Mouse (Mus musculus) MEL (cell line): ENCODE data around the gene Spaca9. TPM values are rescaled to one million over a fixed set of nuclear protein-coding genes. Genes with fewer than 3 reads are reported as not detected.

ENCODE experiments used
- DNase-seq: peaks from one replicate; pipeline ENCODE4 v3.0.0; 2011; ENCODE audit warnings: low read depth, low spot score
- H3K27ac ChIP-seq: 2 replicates; pipeline ENCODE4 v1.5.1; 2012; ENCODE audit warnings: low read depth, mild to moderate bottlenecking, control low read depth, low read length, moderate library complexity; ENCODE audit not compliant: control insufficient read depth
- H3K27me3 ChIP-seq, 2 experiments: fragments of 150-350 bp in 1 of 2; sonication (generic) in 1 of 2; 2 replicates each; pipeline ENCODE4 v1.6.1; 2012; ENCODE audit warnings: low read length in 2 of 2, mild to moderate bottlenecking in 2 of 2, improper control_type of control experiment in 1 of 2, moderate library complexity in 1 of 2; ENCODE audit not compliant: insufficient read depth in 2 of 2, control insufficient read depth in 1 of 2
- H3K36me3 ChIP-seq, 2 experiments: 2 replicates each; pipeline ENCODE4 v1.6.1; 2012 to 2014; ENCODE audit warnings: low read length in 2 of 2, improper control_type of control experiment in 1 of 2, inconsistent platforms in 1 of 2, mild to moderate bottlenecking in 1 of 2; ENCODE audit not compliant: insufficient read depth in 2 of 2, control insufficient read depth in 1 of 2
- H3K4me1 ChIP-seq, 2 experiments: fragments of 150-350 bp in 1 of 2; sonication (generic) in 1 of 2; 2 replicates each; pipeline ENCODE4 v1.6.1; 2012; ENCODE audit warnings: low read length in 2 of 2, improper control_type of control experiment in 1 of 2, mild to moderate bottlenecking in 1 of 2; ENCODE audit not compliant: insufficient read depth in 2 of 2, control insufficient read depth in 1 of 2
- H3K4me3 ChIP-seq, 2 experiments: fragments of 150-350 bp in 1 of 2; sonication (generic) in 1 of 2; 2 replicates each; pipeline ENCODE4 v1.5.1; 2012; ENCODE audit warnings: low read depth in 2 of 2, low read length in 2 of 2, mild to moderate bottlenecking in 2 of 2, moderate library complexity in 2 of 2, control low read depth in 1 of 2, improper control_type of control experiment in 1 of 2; ENCODE audit not compliant: control insufficient read depth in 1 of 2, insufficient read depth in 1 of 2
- H3K79me2 ChIP-seq: 2 replicates; pipeline ENCODE4 v1.6.1; 2012; ENCODE audit warnings: mild to moderate bottlenecking, low read length, moderate library complexity; ENCODE audit not compliant: control insufficient read depth, poor library complexity, insufficient read depth
- H3K9ac ChIP-seq: 2 replicates; pipeline ENCODE4 v1.6.1; 2012; ENCODE audit warnings: low read depth, mild to moderate bottlenecking, control low read depth, low read length, moderate library complexity; ENCODE audit not compliant: control insufficient read depth, poor library complexity, severe bottlenecking
- H3K9me3 ChIP-seq: fragments of 150-350 bp; sonication (generic); replicated peaks from 2 replicates; pipeline ENCODE4 v1.6.1; 2012; ENCODE audit warnings: mild to moderate bottlenecking, low read length, improper control_type of control experiment, moderate library complexity; ENCODE audit not compliant: insufficient read depth
- CHD1 ChIP-seq: IDR thresholded peaks from 2 replicates; pipeline ENCODE4 v1.6.1; 2012; ENCODE audit warnings: low read depth, mild to moderate bottlenecking, inconsistent platforms, low read length, improper control_type of control experiment
- CHD2 ChIP-seq: IDR thresholded peaks from 2 replicates; pipeline ENCODE4 v1.6.1; 2011; ENCODE audit warnings: low read length, improper control_type of control experiment
- CTCF ChIP-seq, 3 experiments: IDR thresholded peaks in 2 of 3; conservative IDR thresholded peaks in 1 of 3; 2 replicates each; pipeline ENCODE4 v1.5.1; 2011 to 2012; ENCODE audit warnings: low read length in 3 of 3, low read depth in 2 of 3, mild to moderate bottlenecking in 2 of 3, improper control_type of control experiment in 1 of 3, inconsistent platforms in 1 of 3, mixed read lengths in 1 of 3, moderate library complexity in 1 of 3; ENCODE audit not compliant: control insufficient read depth in 1 of 3, insufficient read depth in 1 of 3, poor library complexity in 1 of 3, severe bottlenecking in 1 of 3
- E2F4 ChIP-seq: IDR thresholded peaks from 2 replicates; pipeline ENCODE4 v1.6.1; 2011; ENCODE audit warnings: low read depth, low read length, improper control_type of control experiment, borderline replicate concordance
- EP300 ChIP-seq, 2 experiments: IDR thresholded peaks; 2 replicates each; pipeline ENCODE4 v1.6.1; 2011; ENCODE audit warnings: improper control_type of control experiment in 2 of 2, low read length in 2 of 2, low read depth in 1 of 2, mild to moderate bottlenecking in 1 of 2
- ETS1 ChIP-seq: IDR thresholded peaks from 2 replicates; pipeline ENCODE4 v1.6.1; 2012; ENCODE audit warnings: low read depth, mild to moderate bottlenecking, inconsistent platforms, low read length, improper control_type of control experiment, moderate library complexity
- GABPA ChIP-seq: IDR thresholded peaks from 2 replicates; pipeline ENCODE4 v1.6.1; 2012; ENCODE audit warnings: low read depth, mild to moderate bottlenecking, inconsistent platforms, low read length, improper control_type of control experiment, moderate library complexity
- GATA1 ChIP-seq: IDR thresholded peaks from 2 replicates; pipeline ENCODE4 v1.6.1; 2011; ENCODE audit warnings: low read depth, low read length, improper control_type of control experiment
- HCFC1 ChIP-seq: IDR thresholded peaks from 2 replicates; pipeline ENCODE4 v1.6.1; 2012; ENCODE audit warnings: low read depth, mild to moderate bottlenecking, inconsistent platforms, low read length, improper control_type of control experiment, moderate library complexity
- MAFK ChIP-seq: IDR thresholded peaks from 2 replicates; pipeline ENCODE4 v1.6.1; 2011; ENCODE audit warnings: low read depth, mild to moderate bottlenecking, low read length, improper control_type of control experiment, borderline replicate concordance
- MAX ChIP-seq: IDR thresholded peaks from 2 replicates; pipeline ENCODE4 v1.6.1; 2011; ENCODE audit warnings: low read length, improper control_type of control experiment
- MYB ChIP-seq: IDR thresholded peaks from 2 replicates; pipeline ENCODE4 v1.6.1; 2011; ENCODE audit warnings: mild to moderate bottlenecking, low read depth, low read length, improper control_type of control experiment
- POLR2AphosphoS2 ChIP-seq: IDR thresholded peaks from 2 replicates; pipeline ENCODE4 v1.6.1; 2011; ENCODE audit warnings: low read length, improper control_type of control experiment
- POLR2AphosphoS5 ChIP-seq: IDR thresholded peaks from 2 replicates; pipeline ENCODE4 v1.6.1; 2012; ENCODE audit warnings: low read depth, borderline replicate concordance, mild to moderate bottlenecking, inconsistent platforms, low read length, moderate library complexity, mixed read lengths
- RAD21 ChIP-seq: IDR thresholded peaks from 2 replicates; pipeline ENCODE4 v1.6.1; 2011; ENCODE audit warnings: mild to moderate bottlenecking, low read depth, low read length, improper control_type of control experiment
- SIN3A ChIP-seq: IDR thresholded peaks from 2 replicates; pipeline ENCODE4 v1.6.1; 2012; ENCODE audit warnings: low read length, improper control_type of control experiment, inconsistent platforms
- SMC3 ChIP-seq: IDR thresholded peaks from 2 replicates; pipeline ENCODE4 v1.6.1; 2011; ENCODE audit warnings: low read depth, low read length, improper control_type of control experiment
- TAL1 ChIP-seq: IDR thresholded peaks from 2 replicates; pipeline ENCODE4 v1.6.1; 2012; ENCODE audit warnings: mild to moderate bottlenecking, inconsistent platforms, low read length, moderate library complexity, mixed read lengths
- USF2 ChIP-seq, 2 experiments: IDR thresholded peaks; 2 replicates each; pipeline ENCODE4 v1.6.1; 2011 to 2012; ENCODE audit warnings: improper control_type of control experiment in 2 of 2, low read length in 2 of 2, borderline replicate concordance in 1 of 2, inconsistent platforms in 1 of 2, low read depth in 1 of 2, mild to moderate bottlenecking in 1 of 2; ENCODE audit not compliant: insufficient read depth in 1 of 2
- ZC3H11A ChIP-seq: IDR thresholded peaks from 2 replicates; pipeline ENCODE4 v1.6.1; 2012; ENCODE audit warnings: low read depth, mild to moderate bottlenecking, inconsistent platforms, low read length, improper control_type of control experiment
- ZMIZ1 ChIP-seq: IDR thresholded peaks from 2 replicates; pipeline ENCODE4 v1.6.1; 2012; ENCODE audit warnings: low read depth, mild to moderate bottlenecking, inconsistent platforms, low read length, improper control_type of control experiment, moderate library complexity
- ZNF384 ChIP-seq: IDR thresholded peaks from 2 replicates; pipeline ENCODE4 v1.6.1; 2012; ENCODE audit warnings: low read depth, mild to moderate bottlenecking, inconsistent platforms, low read length, improper control_type of control experiment
- polyA plus RNA-seq, 2 experiments: library from polyadenylated mRNA; stranded (reverse) in 1 of 2; unstranded in 1 of 2; fragments of >175 nt in 1 of 2; fragments of >200 nt in 1 of 2; gene quantifications; 2 replicates each; pipeline versions ENCODE4 v1.2.1 to v1.2.4; 2012; ENCODE audit warnings: low replicate concordance in 2 of 2, low read depth in 1 of 2; ENCODE audit not compliant: insufficient read length in 2 of 2, insufficient read depth in 1 of 2, missing spikeins in 1 of 2
- total RNA-seq: library from RNA; depleted of rRNA; stranded (reverse); fragments of 300-350 nt; gene quantifications from 2 replicates; pipeline ENCODE4 v1.2.3, GENCODE M21; 2012

The Spaca9 gene
- total and polyA plus RNA-seq, 3 experiments, result 0.92 to 5.4 TPM; not detected in 1

DNA sequence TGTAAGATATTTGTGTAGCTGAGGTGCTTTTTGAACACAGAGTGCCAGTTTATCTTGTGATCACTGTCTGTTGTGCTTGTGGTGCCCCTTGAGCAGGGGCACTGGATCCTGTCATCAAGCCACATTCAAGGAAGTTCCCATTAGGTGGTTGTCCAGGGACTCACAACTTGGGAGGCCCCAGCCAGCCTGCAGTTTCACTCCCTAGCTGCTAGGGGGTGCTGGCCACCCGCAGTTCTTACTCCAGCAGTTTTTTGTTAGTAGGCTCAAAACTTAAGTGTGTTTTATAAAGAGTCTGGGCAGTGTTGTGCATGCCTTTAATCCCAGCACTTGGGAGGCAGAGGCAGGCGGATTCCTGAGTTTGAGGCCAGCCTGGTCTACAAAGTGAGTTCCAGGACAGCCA lies 45.2 kb downstream of the Spaca9 start:
- H3K9ac ChIP-seq, result no peak overlapping the region
- H3K27ac ChIP-seq, result no peak overlapping the region
- no peaks in the 10 kb centered on the region for H3K9me3 ChIP-seq
- H3K36me3 ChIP-seq, result no peaks in the 10 kb centered on the region; a peak in 2 of 4 replicates
- peaks cover 6% of the 10 kb centered on the region; the same call in 1 of the 2 replicates for H3K79me2 ChIP-seq
- no peaks in the 10 kb centered on the region for H3K27me3 ChIP-seq
- no peak for TF ChIP-seq HCFC1
- peak; percentile 75 to 78 (median 75) for TF ChIP-seq CTCF (IDR thresholded peaks at IDR 0.05 in 2 of 3, conservative IDR thresholded peaks at IDR 0.05 in 1 of 3; ENCODE audit: control insufficient read depth in 1 of 3, insufficient read depth in 1 of 3, low read depth in 2 of 3, low read length in 3 of 3, poor library complexity in 1 of 3, severe bottlenecking in 1 of 3)
- TF ChIP-seq SIN3A, result no peak
- no peak for TF ChIP-seq MAFK
- TF ChIP-seq SMC3, result peak; percentile 47
- no peak for TF ChIP-seq USF2 (IDR thresholded peaks at IDR 0.05; ENCODE audit: borderline replicate concordance in 1 of 2, insufficient read depth in 1 of 2, low read depth in 1 of 2, low read length in 2 of 2)
- 0 out of 2 replicates have a peak, but pooled peaks have one; percentile 14 for TF ChIP-seq ZNF384
- peak; percentile 24; the same call in 1 of the 2 replicates for TF ChIP-seq ZC3H11A
- no peak for TF ChIP-seq MAX
- TF ChIP-seq CHD1, result no peak
- TF ChIP-seq RAD21, result peak; percentile 64
- H3K4me1 ChIP-seq, result no peaks in the 10 kb centered on the region
- no peak overlapping the region for H3K4me3 ChIP-seq
- peak; percentile 75 for DNase-seq

DNA sequence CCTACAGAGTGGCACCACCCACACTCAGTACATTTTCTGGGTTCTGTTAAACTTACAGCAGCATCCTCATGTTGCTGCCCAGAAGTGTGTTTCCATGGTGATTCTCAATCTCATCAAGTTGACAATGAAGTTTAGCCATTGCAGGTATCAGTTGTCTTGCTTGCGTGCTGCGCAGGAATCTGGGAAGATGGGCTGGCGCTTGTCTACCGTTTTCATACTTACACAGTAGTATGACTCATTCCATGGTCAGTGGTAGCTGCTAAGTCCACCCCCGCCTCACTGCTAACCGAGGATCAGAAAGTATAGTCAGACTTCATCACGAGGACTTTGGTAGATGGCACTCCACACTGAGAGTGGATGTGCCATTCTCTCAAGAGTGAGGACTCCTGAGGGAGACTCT lies 46.2 kb downstream of the Spaca9 start:
- no peak overlapping the region for H3K9ac ChIP-seq
- no peaks in the 10 kb centered on the region for H3K4me1 ChIP-seq
- no peaks in the 10 kb centered on the region; a peak in 2 of 4 replicates for H3K36me3 ChIP-seq
- no peak overlapping the region for H3K4me3 ChIP-seq
- no peak overlapping the region for H3K27ac ChIP-seq
- DNase-seq, result no peak
- TF ChIP-seq ZC3H11A, result no peak
- TF ChIP-seq MAFK, result no peak
- no peak for TF ChIP-seq EP300 (IDR thresholded peaks at IDR 0.05; ENCODE audit: low read depth in 1 of 2, low read length in 2 of 2)
- TF ChIP-seq MYB, result no peak
- no peaks in the 10 kb centered on the region for H3K27me3 ChIP-seq
- H3K79me2 ChIP-seq, result peaks cover 6% of the 10 kb centered on the region; the same call in 1 of the 2 replicates
- no peaks in the 10 kb centered on the region for H3K9me3 ChIP-seq

DNA sequence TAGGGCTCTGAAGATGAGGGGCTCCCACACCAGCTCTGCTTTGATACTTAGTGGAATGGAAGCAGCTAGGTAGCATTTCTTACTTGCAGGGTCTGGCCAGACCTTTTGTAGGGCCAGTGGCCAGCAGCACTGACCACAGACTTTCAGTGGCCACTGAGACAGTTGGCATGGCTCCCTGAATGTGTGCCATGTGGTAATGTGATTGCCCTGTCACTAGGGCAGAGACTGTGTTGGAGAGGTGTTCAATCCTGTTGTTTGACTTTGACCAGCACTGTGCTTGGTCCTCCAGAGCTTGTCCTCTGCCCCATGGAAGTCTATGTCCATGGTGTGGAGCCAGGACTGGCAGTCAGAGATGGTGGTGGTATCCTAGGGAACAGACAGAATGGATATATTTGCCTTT lies 49.0 kb downstream of the Spaca9 start:
- H3K4me3 ChIP-seq, result no peak overlapping the region
- H3K79me2 ChIP-seq, result peaks cover 12% of the 10 kb centered on the region; the same call in 1 of the 2 replicates
- H3K4me1 ChIP-seq, result 0 out of 4 replicates have a peak, but pooled peaks cover 0 to 3% of the 10 kb centered on the region in 2 experiments
- TF ChIP-seq ETS1 (no peak), MYB (no peak), E2F4 (no peak), CHD1 (no peak), GATA1 (no peak), TAL1 (no peak), CHD2 (no peak), GABPA (no peak), EP300 (IDR thresholded peaks at IDR 0.05; ENCODE audit: low read depth in 1 of 2, low read length in 2 of 2) (no peak), MAX (no peak), POLR2AphosphoS2 (no peak), ZNF384 (no peak), SIN3A (no peak), RAD21 (no peak), ZMIZ1 (no peak), POLR2AphosphoS5 (no peak)
- H3K9me3 ChIP-seq, result no peaks in the 10 kb centered on the region
- no peaks in the 10 kb centered on the region for H3K27me3 ChIP-seq
- no peak overlapping the region for H3K27ac ChIP-seq
- DNase-seq, result no peak
- H3K36me3 ChIP-seq, result no peaks in the 10 kb centered on the region; a peak in 1 of 4 replicates
- no peak overlapping the region for H3K9ac ChIP-seq
